Mouse (Mus musculus) urinary bladder, adult 2 months (tissue): ENCODE measurements around the gene Sema4g. TPM values are rescaled to one million over a fixed set of nuclear protein-coding genes. Genes with fewer than 3 reads are reported as not detected.
"Not testable (repeated sequence)": the region's sequence is repeated elsewhere in the genome, so short reads cannot be mapped to it uniquely, and the experiment has no call there.

Experiments
- DNase-seq: peaks from one replicate; pipeline ENCODE4 v3.0.0; 2022; ENCODE audit warnings: low spot score
- polyA plus RNA-seq: library from polyadenylated mRNA; depleted of rRNA; stranded (reverse); fragments of >200 nt; gene quantifications from 2 replicates; pipeline ENCODE4 v1.2.3, GENCODE M21; 2012

The Sema4g gene
- polyA plus RNA-seq, 1 experiment = 68.4 TPM

- DNase-seq = no peak
Measured at GRCm38 (mm10) chr19:45024775-45025174, 35.9 kb downstream of the Sema4g start.

DNA sequence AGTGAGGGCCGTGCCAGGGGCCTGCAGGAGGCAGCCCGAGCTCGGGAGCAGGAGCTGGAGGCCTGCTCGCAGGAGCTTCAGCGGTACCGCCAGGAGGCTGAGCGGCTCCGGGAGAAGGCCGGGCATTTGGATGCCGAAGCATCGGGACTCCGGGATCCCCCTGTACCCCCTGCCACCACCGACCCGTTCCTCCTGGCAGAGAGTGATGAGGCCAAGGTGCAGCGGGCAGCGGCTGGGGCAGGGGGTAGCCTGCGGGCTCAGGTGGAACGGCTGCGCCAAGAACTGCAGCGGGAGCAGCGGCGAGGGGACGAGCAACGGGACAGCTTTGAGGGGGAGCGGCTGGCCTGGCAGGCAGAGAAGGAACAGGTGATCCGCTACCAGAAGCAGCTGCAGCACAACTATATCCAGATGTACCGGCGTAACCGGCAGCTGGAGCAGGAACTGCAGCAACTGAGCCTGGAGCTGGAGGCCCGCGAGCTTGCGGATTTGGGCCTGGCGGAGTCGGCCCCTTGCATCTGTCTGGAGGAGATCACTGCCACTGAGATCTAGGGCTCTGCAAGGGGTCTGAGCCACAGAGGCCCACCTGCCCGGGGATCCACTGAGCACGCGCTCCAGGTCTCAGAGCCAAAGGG lies 37.2 kb downstream of the Sema4g start:
- no peak for DNase-seq

DNA sequence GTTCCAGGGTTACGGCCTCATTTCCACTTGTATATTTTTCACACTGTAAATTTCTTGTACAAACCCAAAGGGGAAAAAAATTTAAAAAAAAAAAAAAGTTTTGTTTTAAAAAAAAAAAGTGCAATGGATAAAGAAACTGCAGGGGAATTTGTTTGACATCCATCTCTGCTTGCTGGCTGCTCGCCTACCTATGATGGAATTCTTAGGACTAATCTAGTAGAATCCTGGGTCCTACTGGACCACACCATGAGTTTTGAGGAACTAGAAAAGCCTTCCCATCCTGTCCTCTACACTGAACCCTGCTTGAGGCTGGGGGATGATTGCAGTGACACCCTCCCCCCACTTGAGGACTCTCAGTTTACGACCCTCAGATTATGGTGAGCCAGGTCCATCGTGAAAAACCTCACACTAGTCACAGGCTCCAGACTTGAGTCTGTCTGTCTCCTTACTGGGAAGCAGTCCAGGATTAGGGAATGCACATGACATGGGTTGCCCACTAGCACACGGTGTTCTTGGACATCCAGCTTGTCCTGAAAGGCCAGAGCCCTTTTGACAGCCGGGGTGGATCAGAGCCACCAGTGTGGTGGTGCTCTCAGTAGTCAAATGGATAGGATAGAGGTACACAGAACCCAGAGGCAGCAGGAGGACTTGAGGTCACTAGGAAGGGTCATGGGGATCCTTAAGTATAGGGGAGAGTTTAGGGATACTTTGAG lies 38.2 kb downstream of the Sema4g start:
- DNase-seq = no peak

GRCm38 (mm10) chr19:45027848-45028247 lies 38.9 kb downstream of the Sema4g start:
- DNase-seq = no peak

DNA sequence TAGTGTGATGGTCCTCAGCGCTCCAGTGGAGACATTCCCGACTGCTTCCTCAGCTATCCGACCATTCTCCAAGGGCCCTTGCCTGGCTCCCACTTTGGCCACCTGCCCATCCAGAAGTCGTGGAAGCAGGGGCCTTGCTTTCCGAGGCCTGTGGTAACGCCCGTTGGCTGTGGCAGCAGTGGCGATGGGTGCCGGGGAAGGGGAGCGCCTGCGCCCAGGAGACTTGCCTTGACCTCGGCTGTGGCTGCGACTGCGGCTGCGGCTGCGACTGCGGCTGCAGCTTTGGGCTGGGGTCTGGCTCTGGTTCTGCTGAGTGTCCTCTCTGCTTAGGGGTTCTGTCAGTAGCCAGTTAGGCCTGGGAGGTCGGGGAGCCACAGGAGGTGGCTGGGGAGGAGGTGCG lies 39.8 kb downstream of the Sema4g start:
- DNase-seq = no peak

DNA sequence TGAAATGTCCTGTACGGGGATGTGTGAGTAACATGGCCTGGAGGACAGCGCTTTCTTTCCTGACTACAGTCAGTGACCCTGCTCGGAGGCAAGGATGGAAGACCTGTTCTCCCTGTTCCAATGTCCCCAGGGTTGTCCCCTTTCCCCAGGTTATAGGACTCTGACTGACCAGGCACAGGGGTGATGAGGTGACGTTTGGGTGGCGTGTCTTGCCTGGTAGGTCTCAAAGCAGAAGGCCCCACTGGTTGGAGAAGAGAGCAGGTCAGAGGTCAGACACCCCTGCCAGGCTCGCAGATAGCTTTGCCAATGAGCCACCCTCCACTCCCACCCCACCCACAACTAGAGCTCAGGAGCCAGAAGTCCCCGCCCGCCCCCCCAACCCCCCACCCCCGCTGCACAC lies 40.7 kb downstream of the Sema4g start:
- no peak for DNase-seq

- DNase-seq = no peak
Measured at GRCm38 (mm10) chr19:45030111-45030510, 41.2 kb downstream of the Sema4g start.

DNA sequence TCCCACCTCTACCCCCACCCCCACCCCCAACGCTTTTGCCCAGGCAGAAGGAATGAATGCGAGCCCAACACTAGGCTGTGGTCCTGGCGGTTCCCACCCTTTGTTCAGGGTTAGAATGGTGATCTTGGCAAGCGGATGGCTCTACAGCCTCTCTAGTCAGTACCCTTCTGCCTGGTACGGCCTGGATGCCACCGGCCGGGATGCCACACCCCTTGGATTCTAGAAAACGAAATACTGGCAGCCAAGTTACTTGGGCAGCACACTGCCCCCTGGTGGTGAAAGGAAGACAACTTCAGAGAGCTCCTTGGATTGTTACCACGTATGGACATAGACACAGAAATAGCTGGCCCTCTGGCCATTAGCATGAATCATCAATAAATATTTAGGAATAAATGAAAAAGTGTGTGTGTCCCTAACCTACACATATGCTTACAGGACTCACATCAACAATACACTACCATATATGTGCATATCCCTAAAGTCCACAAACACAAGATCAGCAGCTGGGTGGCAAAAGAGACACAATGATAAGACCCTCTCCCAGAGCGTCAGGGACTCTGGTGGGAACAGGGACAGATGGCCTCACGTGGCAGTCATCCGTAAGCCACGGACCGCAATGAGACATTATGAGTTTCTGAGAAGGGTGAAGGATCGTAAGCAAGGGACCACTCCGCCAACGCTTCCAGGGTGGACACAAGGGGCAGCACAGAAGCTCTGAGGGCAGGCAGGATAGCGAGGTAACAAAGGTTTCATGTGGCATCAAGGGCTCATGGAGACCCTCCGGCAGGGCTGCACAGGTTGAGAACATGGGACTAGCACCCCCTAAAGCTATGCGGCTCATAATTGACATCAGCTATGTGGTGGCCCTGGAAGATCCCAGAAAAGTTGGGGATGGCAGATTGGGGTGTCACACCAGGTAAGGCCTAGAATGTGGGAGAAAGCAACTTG lies 42.1 kb downstream of the Sema4g start:
- no peak for DNase-seq

GRCm38 (mm10) chr19:45031780-45032179 lies 42.9 kb downstream of the Sema4g start:
- no peak for DNase-seq

- DNase-seq = no peak
Measured at GRCm38 (mm10) chr19:45032570-45033332, 43.9 kb downstream of the Sema4g start.

DNA sequence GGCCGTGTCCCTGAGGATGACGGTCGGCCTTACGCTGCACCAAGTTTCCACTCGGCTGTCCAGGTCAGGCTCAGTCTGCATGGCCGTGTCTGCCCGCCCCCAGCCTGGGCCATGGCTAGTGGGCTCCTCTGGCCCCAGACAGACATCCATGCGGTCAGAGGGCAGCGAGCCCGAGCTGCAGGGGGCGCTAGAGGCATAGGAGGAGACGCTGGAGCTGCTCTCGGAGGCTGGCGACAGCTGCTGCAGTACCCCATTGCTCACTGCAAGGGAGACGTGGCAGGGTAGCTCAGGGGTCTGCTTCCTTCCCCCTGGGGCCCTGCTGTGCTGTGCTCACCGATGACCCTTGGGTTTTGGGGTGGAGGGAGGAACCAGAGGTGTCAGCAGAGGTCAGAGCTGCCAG lies 48.0 kb downstream of the Sema4g start:
- DNase-seq = no peak

- not testable (repeated sequence) for DNase-seq
Measured at GRCm38 (mm10) chr19:45038198-45038597, 49.3 kb downstream of the Sema4g start.

DNA sequence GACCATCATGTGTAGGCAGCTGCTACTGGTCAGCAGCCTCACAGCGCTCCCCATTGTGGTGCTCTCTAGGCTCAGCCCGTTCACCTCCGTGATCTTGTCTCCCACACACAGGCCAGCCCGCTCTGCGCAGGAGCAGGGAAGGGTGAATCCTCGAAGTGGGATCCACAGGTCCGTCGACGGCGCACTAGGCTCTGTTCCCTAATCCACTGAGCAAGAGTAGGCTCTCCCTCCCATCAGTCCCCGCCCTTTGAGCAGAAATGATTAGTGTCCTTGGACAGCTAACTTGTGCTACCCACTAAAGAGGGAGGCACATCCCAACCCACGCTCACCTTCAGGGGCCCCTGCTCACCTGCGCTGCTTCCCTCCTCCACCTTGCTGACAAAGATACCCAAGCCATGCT lies 51.3 kb downstream of the Sema4g start:
- DNase-seq = no peak

DNA sequence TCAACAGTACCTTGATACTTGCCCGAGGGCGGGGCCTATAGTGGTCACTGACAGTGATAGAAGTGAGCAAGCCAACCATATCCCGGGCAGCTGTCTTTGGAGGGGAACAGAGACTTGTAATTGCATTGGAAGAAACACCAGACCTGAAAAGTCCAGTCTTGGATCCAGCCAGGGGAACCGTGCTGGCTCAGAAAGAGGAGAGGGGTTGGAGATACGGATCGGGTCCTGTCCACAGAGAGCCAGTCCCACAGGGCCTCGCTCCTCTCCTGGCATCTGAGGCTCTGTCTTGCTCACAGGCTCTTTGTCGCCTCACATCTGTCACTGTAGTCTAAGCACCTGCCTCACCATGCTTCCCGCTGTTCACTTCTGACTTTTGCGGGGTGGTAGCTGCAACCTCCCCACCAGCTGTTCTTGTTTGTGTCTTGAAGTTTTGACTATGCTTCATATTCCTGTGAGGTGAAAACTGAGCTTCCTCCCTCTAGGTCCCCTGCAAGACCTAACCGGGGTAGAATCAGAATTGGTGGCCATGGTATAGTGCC lies 55.6 kb downstream of the Sema4g start:
- DNase-seq = no peak

DNA sequence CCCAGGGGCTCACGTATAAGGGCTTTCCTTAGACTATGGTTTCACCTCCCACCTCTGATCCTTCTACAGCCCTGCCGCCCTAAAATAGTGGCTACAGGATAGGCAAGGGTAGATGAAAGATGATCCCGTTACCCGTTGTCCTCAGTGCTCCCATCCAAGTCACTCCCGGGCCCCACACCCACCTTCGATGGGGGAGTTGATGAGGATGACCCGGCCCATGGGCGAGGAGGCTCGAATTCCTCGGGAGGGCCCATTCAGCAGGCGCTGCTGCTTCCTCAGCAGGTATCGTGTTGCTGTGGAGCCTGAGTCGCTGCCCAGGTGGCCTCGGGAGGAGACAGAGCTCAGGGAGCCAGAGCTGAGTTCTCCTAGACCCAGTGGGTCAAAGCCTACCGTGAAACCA lies 56.3 kb downstream of the Sema4g start:
- no peak for DNase-seq

- no peak for DNase-seq
Measured at GRCm38 (mm10) chr19:45045651-45046050, 56.8 kb downstream of the Sema4g start, which contains the start of gene Pdzd7. Gene Pdzd7 (minus strand): TSS chr19:45045717.

DNA sequence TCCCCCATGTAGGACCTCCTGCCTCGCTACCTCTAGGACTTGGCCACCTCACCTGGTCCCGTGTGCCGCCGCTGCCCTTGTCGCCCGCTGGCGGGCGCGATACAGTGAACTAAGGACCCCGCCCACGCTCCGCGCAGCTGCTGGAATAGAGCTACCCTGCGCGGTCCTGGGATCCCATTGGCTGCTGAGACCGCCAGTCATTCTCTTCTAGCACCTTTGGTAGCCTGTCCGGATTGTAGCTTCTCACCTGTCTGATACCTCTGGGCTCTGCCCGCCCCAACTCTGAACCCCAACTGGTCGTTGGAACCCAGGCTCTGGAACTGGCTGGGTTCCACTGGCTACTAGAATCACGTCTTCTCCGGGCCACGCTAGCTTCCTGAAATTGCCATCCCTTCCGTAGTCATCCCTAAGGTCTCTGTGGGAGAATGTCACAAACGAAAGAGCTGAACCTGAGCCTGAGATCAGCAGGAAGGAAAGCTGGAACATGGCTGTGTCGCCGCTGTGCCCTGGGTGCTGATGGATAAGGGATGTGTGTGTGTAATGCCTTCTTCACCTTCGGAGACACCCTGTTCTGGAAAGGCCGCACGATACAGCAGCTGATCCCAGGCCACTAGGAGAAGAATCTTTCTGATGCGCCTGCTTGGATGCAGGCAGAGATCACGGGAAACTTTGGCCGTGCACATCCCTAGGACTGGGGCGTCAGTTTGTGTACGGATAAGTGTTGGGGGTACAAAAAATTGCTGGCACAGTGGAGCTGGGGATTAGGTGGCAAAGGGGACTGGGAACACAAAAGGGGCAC lies 57.8 kb downstream of the Sema4g start:
- peak; percentile 70 for DNase-seq

GRCm38 (mm10) chr19:45047417-45047934 lies 58.6 kb downstream of the Sema4g start, which contains the start of gene Sfxn3:
Gene Sfxn3 (plus strand): TSS chr19:45047503.
- DNase-seq = peak; percentile 78

DNA sequence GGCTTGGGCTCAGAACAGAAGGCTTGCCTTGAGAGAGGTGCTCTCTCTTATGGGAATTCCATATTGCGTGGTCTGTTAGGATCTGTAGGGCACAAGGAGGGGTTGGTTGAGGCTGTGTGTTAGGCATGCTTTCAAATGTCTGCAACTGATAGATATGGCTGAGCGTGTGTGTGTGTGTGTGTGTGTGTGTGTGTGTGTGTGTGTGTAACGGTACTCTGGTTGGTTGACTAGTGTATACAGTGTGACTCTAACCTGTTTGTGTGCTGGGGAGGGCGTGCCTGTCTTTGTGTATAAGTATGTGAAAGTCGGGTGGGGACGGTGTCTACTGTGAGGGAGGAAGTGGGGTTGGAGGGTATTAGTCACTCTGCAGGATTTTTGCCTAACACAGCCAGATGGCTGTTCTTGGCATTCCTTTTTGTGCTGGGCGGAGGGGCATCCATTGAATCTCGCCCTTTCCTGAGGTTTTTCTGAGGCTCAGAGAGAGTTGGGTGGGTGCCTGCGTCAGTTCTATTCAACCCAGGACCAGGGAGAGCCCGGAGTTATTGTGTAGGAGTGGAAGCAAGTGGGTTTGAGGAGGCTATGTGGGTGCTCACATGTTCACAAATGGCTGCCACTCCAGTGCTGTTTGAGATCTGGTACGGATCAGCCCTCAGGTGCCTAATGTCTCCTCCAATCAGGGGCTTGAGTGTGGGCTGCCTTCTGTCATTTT lies 59.2 kb downstream of the Sema4g start:
- DNase-seq = no peak
